Mouse (Mus musculus): ENCODE data around the gene Gls2. TPM values are rescaled to one million over a fixed set of nuclear protein-coding genes. Genes with fewer than 3 reads are reported as not detected.

Gene Gls2
- total RNA-seq, 1 experiment from 2014 or later: not detected

Other genes starting within 250 kb of the Gls2 start
- not detected in 3 replicates for gene Hsd17b6, start 186.8 kb upstream of the Gls2 start, total RNA-seq (2017)
- 8.2 to 17.1 TPM (median 11.8 TPM) in 3 replicates for gene Prim1, start 179.3 kb upstream of the Gls2 start, total RNA-seq (2017)
- gene Naca, start 158.9 kb upstream of the Gls2 start, total RNA-seq (2017): 950 to 1,122 TPM (median 1,063 TPM) in 3 replicates
- gene Ptges3, start 135.5 kb upstream of the Gls2 start, total RNA-seq (2017): 122 to 160 TPM (median 144 TPM) in 3 replicates
- 601 to 762 TPM (median 711 TPM) in 3 replicates for gene Atp5b, start 111.2 kb upstream of the Gls2 start, total RNA-seq (2017)
- gene Baz2a, start 102.9 kb upstream of the Gls2 start, total RNA-seq (2017): 36.8 to 80.0 TPM (median 45.1 TPM) in 3 replicates
- gene Rbms2, start 14.2 kb upstream of the Gls2 start, total RNA-seq (2017): 2.2 to 23.9 TPM (median 6.5 TPM) in 3 replicates
- 5.1 to 9.0 TPM (median 7.3 TPM) in 3 replicates for gene Spryd4, start 17.4 kb downstream of the Gls2 start, total RNA-seq (2017)
- not detected in 3 replicates for gene Mip, start 31.4 kb downstream of the Gls2 start, total RNA-seq (2017)
- gene Timeless, start 37.6 kb downstream of the Gls2 start, total RNA-seq (2017): 6.0 to 13.5 TPM (median 9.7 TPM) in 3 replicates
- not detected in 3 replicates for gene Apon, start 59.6 kb downstream of the Gls2 start, total RNA-seq (2017)
- gene Apof, start 74.2 kb downstream of the Gls2 start, total RNA-seq (2017): 0.39 TPM in 1 of 3 replicates, not detected in the others
- 17.5 to 30.8 TPM (median 30.3 TPM) in 3 replicates for gene Stat2, start 76.1 kb downstream of the Gls2 start, total RNA-seq (2017)
- gene Il23a, start 104.3 kb downstream of the Gls2 start, total RNA-seq (2017): not detected in 3 replicates
- 12.1 to 21.8 TPM (median 14.6 TPM) in 3 replicates for gene Pan2, start 108.9 kb downstream of the Gls2 start, total RNA-seq (2017)
- 31.0 to 45.3 TPM (median 42.6 TPM) in 3 replicates for gene Cnpy2, start 128.0 kb downstream of the Gls2 start, total RNA-seq (2017)
- gene Cs, start 143.3 kb downstream of the Gls2 start, total RNA-seq (2017): 72.5 to 84.0 TPM (median 77.3 TPM) in 3 replicates
- gene Coq10a, start 174.5 kb downstream of the Gls2 start, total RNA-seq (2017): 18.2 to 21.9 TPM (median 19.4 TPM) in 3 replicates
- gene Ankrd52, start 182.7 kb downstream of the Gls2 start, total RNA-seq (2017): 6.5 to 18.2 TPM (median 8.3 TPM) in 3 replicates
- gene Slc39a5, start 206.8 kb downstream of the Gls2 start, total RNA-seq (2017): not detected in 3 replicates
- 34.6 to 49.4 TPM (median 44.2 TPM) in 3 replicates for gene Nabp2, start 217.0 kb downstream of the Gls2 start, total RNA-seq (2017)
- 16.2 to 36.8 TPM (median 28.3 TPM) in 3 replicates for gene Rnf41, start 217.2 kb downstream of the Gls2 start, total RNA-seq (2017)

Measured in monocyte, adult 5-6 weeks (primary cell).